Mouse (Mus musculus) embryonic fibroblast, embryonic 13.5 days (primary cell): Measurements from ENCODE around the gene Angptl8.

Experiments used
- CTCF ChIP-seq: IDR thresholded peaks from 2 replicates; pipeline ENCODE4 v1.5.1; 2011; ENCODE audit warnings: mild to moderate bottlenecking, control low read depth, low read length, moderate library complexity, borderline replicate concordance; ENCODE audit not compliant: insufficient read depth
- POLR2A ChIP-seq: IDR thresholded peaks from 2 replicates; pipeline ENCODE4 v1.6.1; 2011; ENCODE audit warnings: low read depth, mild to moderate bottlenecking, control low read depth, low read length, moderate library complexity

- TF ChIP-seq CTCF: no peak
- no peak for TF ChIP-seq POLR2A
Measured at GRCm38 (mm10) chr9:21842391-21842790, 7.1 kb downstream of the Angptl8 start.
